Mouse (Mus musculus) cerebellum, adult 8-10 months (tissue): ENCODE data around the gene Grm4.
A peak's percentile ranks its signal among the peaks of the same experiment; 100 is the strongest.

Experiments
- DNase-seq: peaks from one replicate; pipeline ENCODE4 v3.0.0; 2022

Gene Grm4

GRCm38 (mm10) chr17:27483571-27483970 is 37.6 kb downstream of the Grm4 start:
- peak; percentile 76 for DNase-seq

GRCm38 (mm10) chr17:27480143-27481103 is 40.8 kb downstream of the Grm4 start:
- peak; percentile 68 for DNase-seq

- no peak for DNase-seq
Observed at GRCm38 (mm10) chr17:27475650-27476049, 45.6 kb downstream of the Grm4 start.

GRCm38 (mm10) chr17:27466620-27467019 is 54.6 kb downstream of the Grm4 start:
- DNase-seq: no peak

GRCm38 (mm10) chr17:27465924-27466323 is 55.3 kb downstream of the Grm4 start:
- no peak for DNase-seq

GRCm38 (mm10) chr17:27464327-27464962 is 56.8 kb downstream of the Grm4 start:
- no peak for DNase-seq

GRCm38 (mm10) chr17:27459979-27460378 is 61.2 kb downstream of the Grm4 start:
- DNase-seq: no peak

- peak; percentile 64 for DNase-seq
Observed at GRCm38 (mm10) chr17:27459241-27459640, 62.0 kb downstream of the Grm4 start.

- DNase-seq: no peak
Observed at GRCm38 (mm10) chr17:27457863-27458494, 63.2 kb downstream of the Grm4 start.

- DNase-seq: no peak
Observed at GRCm38 (mm10) chr17:27457038-27457577, 64.1 kb downstream of the Grm4 start.

GRCm38 (mm10) chr17:27456364-27456763 is 64.8 kb downstream of the Grm4 start:
- DNase-seq: peak; percentile 98

- DNase-seq: no peak
Observed at GRCm38 (mm10) chr17:27455012-27455784, 66.0 kb downstream of the Grm4 start.

- peak; percentile 60 for DNase-seq
Observed at GRCm38 (mm10) chr17:27454396-27454795, 66.8 kb downstream of the Grm4 start.

- no peak for DNase-seq
Observed at GRCm38 (mm10) chr17:27453045-27453444, 68.2 kb downstream of the Grm4 start.

GRCm38 (mm10) chr17:27451787-27452186 is 69.4 kb downstream of the Grm4 start:
- peak; percentile 65 for DNase-seq

GRCm38 (mm10) chr17:27451216-27451615 is 70.0 kb downstream of the Grm4 start:
- DNase-seq: peak; percentile 64

GRCm38 (mm10) chr17:27449757-27450330 is 71.4 kb downstream of the Grm4 start:
- peak; percentile 57 for DNase-seq

GRCm38 (mm10) chr17:27448749-27449148 is 72.5 kb downstream of the Grm4 start:
- peak; percentile 79 for DNase-seq

GRCm38 (mm10) chr17:27445364-27446075 is 75.7 kb downstream of the Grm4 start:
- no peak for DNase-seq

- no peak for DNase-seq
Observed at GRCm38 (mm10) chr17:27442538-27443113, 78.6 kb downstream of the Grm4 start.

- no peak for DNase-seq
Observed at GRCm38 (mm10) chr17:27441778-27442177, 79.4 kb downstream of the Grm4 start.
